Mouse (Mus musculus): ENCODE measurements around the gene Ccdc117. TPM values are rescaled to one million over a fixed set of nuclear protein-coding genes. Genes with fewer than 3 reads are reported as not detected.

Gene Ccdc117
- polyA plus RNA-seq, 1 experiment: 9.0 TPM

DNA sequence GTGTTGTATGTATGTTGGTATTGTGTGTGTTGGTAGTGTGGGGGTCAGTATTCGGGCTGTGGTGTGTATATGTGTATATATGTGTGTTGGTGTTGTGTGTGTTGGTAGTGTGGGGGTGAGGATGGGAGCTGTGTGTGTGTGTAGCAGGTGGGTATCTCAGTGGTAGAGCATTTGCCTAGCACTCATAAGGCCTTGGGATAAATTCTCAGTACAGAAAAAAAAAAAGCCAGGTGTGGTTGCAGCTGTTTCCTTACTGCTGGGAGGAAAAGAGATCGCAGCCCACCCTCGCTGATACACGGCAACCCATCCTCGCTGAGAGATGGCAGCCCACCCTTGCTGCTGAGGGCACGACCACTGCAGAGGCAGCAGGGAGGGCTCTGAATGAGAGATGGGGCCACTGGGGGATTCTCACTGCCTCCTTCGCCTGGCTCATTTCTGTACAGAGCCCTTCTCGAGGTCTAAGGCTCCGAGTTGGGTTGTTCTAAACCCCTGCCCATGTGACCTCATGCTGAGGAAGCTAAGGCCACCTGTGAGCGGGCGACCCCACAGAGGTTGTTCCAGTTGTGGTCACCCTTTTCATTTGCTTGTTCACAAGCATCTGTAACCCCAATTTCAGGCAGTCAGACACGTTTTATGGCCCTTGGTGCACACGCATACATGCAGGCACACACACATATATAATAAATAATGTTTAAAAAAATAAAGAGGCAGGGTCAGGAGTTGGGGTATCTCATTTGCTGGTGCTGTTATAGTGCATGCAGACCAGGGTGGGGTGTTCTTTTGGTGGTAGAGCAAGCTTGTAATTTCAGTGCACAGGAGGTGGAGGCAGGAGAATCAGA, 40.9 kb downstream of the Ccdc117 start:
- Histone ChIP-seq H3ac (ENCODE audit: control insufficient read depth, insufficient read length) (no peak overlapping the region), H3K27me3 (ENCODE audit: control insufficient read depth, insufficient read depth, insufficient read length) (no peaks in the 10 kb centered on the region), H3K4me3 (no peak overlapping the region), H3K4me2 (ENCODE audit: low read depth) (no peak overlapping the region), H3K36me3 (ENCODE audit: control insufficient read depth, insufficient read depth) (no peaks in the 10 kb centered on the region), H3K79me2 (ENCODE audit: control insufficient read depth, insufficient read depth) (no peaks in the 10 kb centered on the region)
- TF ChIP-seq CEBPB (IDR thresholded peaks at IDR 0.05; ENCODE audit: insufficient read depth, poor library complexity, severe bottlenecking) (no peak), POLR2AphosphoS2 (IDR thresholded peaks at IDR 0.05; ENCODE audit: insufficient read length, low read depth) (no peak), SRF (IDR thresholded peaks at IDR 0.05; ENCODE audit: control insufficient read depth, insufficient read length, low read depth) (no peak), MAX (IDR thresholded peaks at IDR 0.05; ENCODE audit: low read depth) (no peak), USF1 (IDR thresholded peaks at IDR 0.05; ENCODE audit: low read depth) (no peak), E2F4 (IDR thresholded peaks at IDR 0.05; ENCODE audit: insufficient read depth) (no peak), TCF3 (IDR thresholded peaks at IDR 0.05; ENCODE audit: insufficient read length, low read depth) (no peak), MYOG (IDR thresholded peaks at IDR 0.05; ENCODE audit: control insufficient read depth in 1 of 3, insufficient read depth in 1 of 3, insufficient read length in 2 of 3, low read depth in 2 of 3) (no peak), REST (IDR thresholded peaks at IDR 0.05; ENCODE audit: insufficient read depth, insufficient read length) (no peak), TCF12 (IDR thresholded peaks at IDR 0.05; ENCODE audit: insufficient read depth, poor library complexity, severe bottlenecking) (no peak), POLR2A (IDR thresholded peaks at IDR 0.05; ENCODE audit: insufficient read length, low read depth) (no peak), MYOD1 (IDR thresholded peaks at IDR 0.05; ENCODE audit: control insufficient read depth in 1 of 3, insufficient read length in 2 of 3, low read depth in 2 of 3) (no peak)

DNA sequence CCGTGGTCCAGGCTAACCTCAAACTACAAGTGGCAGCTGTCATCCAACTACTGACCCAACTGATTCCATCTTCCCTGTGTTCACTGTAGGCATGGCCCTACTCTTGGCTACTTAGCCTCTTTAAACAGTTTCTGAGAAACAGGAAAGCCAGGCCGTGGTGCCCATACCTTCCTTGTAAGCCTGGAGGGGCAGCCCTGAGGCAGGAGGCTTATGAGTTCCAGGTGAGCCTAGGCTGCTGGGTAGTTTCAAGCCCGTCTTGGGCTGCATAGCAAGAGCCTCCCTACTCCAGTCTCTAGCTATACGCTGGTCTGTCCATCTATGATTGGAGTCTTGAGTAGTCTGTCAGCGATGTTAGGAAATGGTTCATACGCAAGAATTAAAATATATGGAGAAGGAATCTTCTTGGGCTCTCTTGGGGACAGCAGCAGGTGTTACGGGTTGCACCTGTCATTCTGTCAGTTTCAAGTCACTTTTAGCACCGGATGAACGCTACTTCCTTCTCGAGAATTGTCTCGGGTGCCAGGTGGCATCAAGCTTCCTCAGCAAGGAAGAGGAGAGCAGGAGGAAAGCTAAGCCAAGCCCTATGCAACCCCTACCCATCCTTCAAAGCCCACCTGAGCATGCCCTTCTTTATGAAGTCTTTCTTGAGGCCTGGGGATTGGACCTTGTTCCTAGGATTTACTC, 41.9 kb downstream of the Ccdc117 start:
- Histone ChIP-seq H3K4me3 (no peak overlapping the region), H3ac (ENCODE audit: control insufficient read depth, insufficient read length) (no peak overlapping the region), H3K79me2 (ENCODE audit: control insufficient read depth, insufficient read depth) (no peaks in the 10 kb centered on the region), H3K27me3 (ENCODE audit: control insufficient read depth, insufficient read depth, insufficient read length) (no peaks in the 10 kb centered on the region), H3K4me2 (ENCODE audit: low read depth) (no peak overlapping the region), H3K36me3 (ENCODE audit: control insufficient read depth, insufficient read depth) (no peaks in the 10 kb centered on the region)
- TF ChIP-seq USF1 (IDR thresholded peaks at IDR 0.05; ENCODE audit: low read depth) (no peak), MYOG (IDR thresholded peaks at IDR 0.05; ENCODE audit: control insufficient read depth in 1 of 3, insufficient read depth in 1 of 3, insufficient read length in 2 of 3, low read depth in 2 of 3) (no peak), MAX (IDR thresholded peaks at IDR 0.05; ENCODE audit: low read depth) (no peak), MYOD1 (IDR thresholded peaks at IDR 0.05; ENCODE audit: control insufficient read depth in 1 of 3, insufficient read length in 2 of 3, low read depth in 2 of 3) (no peak), REST (IDR thresholded peaks at IDR 0.05; ENCODE audit: insufficient read depth, insufficient read length) (no peak), E2F4 (IDR thresholded peaks at IDR 0.05; ENCODE audit: insufficient read depth) (no peak), SRF (IDR thresholded peaks at IDR 0.05; ENCODE audit: control insufficient read depth, insufficient read length, low read depth) (no peak), POLR2AphosphoS2 (IDR thresholded peaks at IDR 0.05; ENCODE audit: insufficient read length, low read depth) (no peak), POLR2A (IDR thresholded peaks at IDR 0.05; ENCODE audit: insufficient read length, low read depth) (no peak), CEBPB (IDR thresholded peaks at IDR 0.05; ENCODE audit: insufficient read depth, poor library complexity, severe bottlenecking) (no peak), TCF12 (IDR thresholded peaks at IDR 0.05; ENCODE audit: insufficient read depth, poor library complexity, severe bottlenecking) (no peak), TCF3 (IDR thresholded peaks at IDR 0.05; ENCODE audit: insufficient read length, low read depth) (no peak)

DNA sequence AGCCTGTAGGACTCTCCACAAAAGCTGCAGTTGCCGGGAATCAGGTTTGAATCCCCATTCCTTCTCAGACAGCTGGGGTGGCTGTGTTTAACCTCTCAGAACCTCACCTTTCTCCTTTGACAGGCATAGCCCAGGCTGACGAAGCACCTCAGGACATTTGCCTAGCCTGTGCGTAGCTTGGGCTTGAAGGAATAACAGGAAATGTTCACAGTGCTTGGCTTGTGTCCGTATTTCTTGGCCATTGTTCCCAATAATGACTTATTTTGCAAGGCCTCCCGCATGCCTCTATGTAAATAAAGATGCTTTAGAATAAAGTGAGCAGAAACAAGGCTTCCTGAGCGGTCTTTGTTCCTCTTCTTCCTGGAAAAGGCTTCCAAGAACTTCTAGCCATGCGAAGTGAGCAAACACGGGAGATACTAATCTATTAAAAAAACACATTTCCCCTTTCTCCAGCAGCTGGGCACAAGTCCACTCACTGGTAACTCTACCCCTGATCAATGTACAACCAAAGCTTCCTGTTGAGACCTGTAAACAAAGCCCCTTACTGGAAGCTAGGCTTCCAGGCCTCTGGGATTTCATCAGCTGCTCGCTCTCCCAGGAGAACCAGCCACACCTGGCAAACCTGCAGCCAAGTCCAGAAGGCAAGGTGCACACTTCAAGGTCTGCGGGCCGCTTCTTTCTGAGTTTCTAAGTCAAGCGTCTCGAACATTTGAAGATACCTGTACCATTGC, 42.9 kb downstream of the Ccdc117 start:
- TF ChIP-seq MAX (IDR thresholded peaks at IDR 0.05; ENCODE audit: low read depth) (no peak), MYOD1 (IDR thresholded peaks at IDR 0.05; ENCODE audit: control insufficient read depth in 1 of 3, insufficient read length in 2 of 3, low read depth in 2 of 3) (no peak)
- H3K27me3 ChIP-seq (ENCODE audit: control insufficient read depth, insufficient read depth, insufficient read length): no peaks in the 10 kb centered on the region
- no peak overlapping the region for H3K4me2 ChIP-seq (ENCODE audit: low read depth)
- no peak overlapping the region for H3K4me3 ChIP-seq
- no peaks in the 10 kb centered on the region for H3K79me2 ChIP-seq (ENCODE audit: control insufficient read depth, insufficient read depth)
- H3K36me3 ChIP-seq (ENCODE audit: control insufficient read depth, insufficient read depth): no peaks in the 10 kb centered on the region
- H3ac ChIP-seq (ENCODE audit: control insufficient read depth, insufficient read length): no peak overlapping the region

DNA sequence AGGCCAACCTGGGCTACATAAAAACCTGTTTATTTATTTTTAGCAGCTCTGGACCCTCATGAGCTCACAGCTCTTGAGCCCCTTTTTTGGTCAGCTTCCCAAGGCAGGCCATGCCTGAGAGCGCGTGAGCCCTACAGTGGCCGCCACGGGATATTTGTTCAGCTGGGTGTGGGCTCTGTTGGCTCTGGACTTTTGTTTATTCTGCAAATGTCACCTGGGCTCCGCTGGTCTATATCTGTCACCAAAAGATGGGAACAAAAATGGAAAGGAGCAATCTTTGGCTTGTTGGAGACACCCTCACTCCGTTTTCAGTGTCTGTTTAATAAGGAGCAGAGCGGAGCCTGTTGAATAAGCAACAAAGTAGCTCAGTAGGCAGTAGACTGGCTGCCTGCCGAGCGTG, 43.6 kb downstream of the Ccdc117 start:
- Histone ChIP-seq H3K36me3 (ENCODE audit: control insufficient read depth, insufficient read depth) (no peaks in the 10 kb centered on the region), H3K4me3 (no peak overlapping the region)

More for the DNA sequence above, 43.6 kb downstream of the Ccdc117 start:
- Histone ChIP-seq H3K4me2 (ENCODE audit: low read depth) (no peak overlapping the region), H3K79me2 (ENCODE audit: control insufficient read depth, insufficient read depth) (no peaks in the 10 kb centered on the region), H3ac (ENCODE audit: control insufficient read depth, insufficient read length) (no peak overlapping the region), H3K27me3 (ENCODE audit: control insufficient read depth, insufficient read depth, insufficient read length) (no peaks in the 10 kb centered on the region)
- no peak for TF ChIP-seq MYOD1 (IDR thresholded peaks at IDR 0.05; ENCODE audit: control insufficient read depth in 1 of 3, insufficient read length in 2 of 3, low read depth in 2 of 3)
- no peak for TF ChIP-seq E2F4 (IDR thresholded peaks at IDR 0.05; ENCODE audit: insufficient read depth)
- no peak for TF ChIP-seq USF1 (IDR thresholded peaks at IDR 0.05; ENCODE audit: low read depth)
- TF ChIP-seq POLR2A (IDR thresholded peaks at IDR 0.05; ENCODE audit: insufficient read length, low read depth): no peak
- TF ChIP-seq TCF12 (IDR thresholded peaks at IDR 0.05; ENCODE audit: insufficient read depth, poor library complexity, severe bottlenecking): no peak
- TF ChIP-seq MAX (IDR thresholded peaks at IDR 0.05; ENCODE audit: low read depth): no peak
- TF ChIP-seq POLR2AphosphoS2 (IDR thresholded peaks at IDR 0.05; ENCODE audit: insufficient read length, low read depth): no peak
- no peak for TF ChIP-seq CEBPB (IDR thresholded peaks at IDR 0.05; ENCODE audit: insufficient read depth, poor library complexity, severe bottlenecking)
